Mouse (Mus musculus) midbrain, embryonic 12.5 days (tissue): ENCODE results near the gene Prkcd. TPM values are rescaled to one million over a fixed set of nuclear protein-coding genes. Genes with fewer than 3 reads are reported as not detected.

Experiments
- ATAC-seq: fragments of 200-750 bp; cut with Nextera tagmentation; 2 replicates; pipeline ENCODE4 v1.8.0; 2017; ENCODE audit warnings: low read depth, moderate TSS enrichment, moderate library complexity; ENCODE audit not compliant: low FRiP score
- H3K27ac ChIP-seq: fragments of 300-500 bp; sonication (generic); replicated peaks from 2 replicates; pipeline ENCODE4 v1.5.1; 2016; ENCODE audit warnings: mild to moderate bottlenecking
- H3K27me3 ChIP-seq: fragments of 300-500 bp; sonication (generic); 2 replicates; pipeline ENCODE4 v1.6.1; 2016; ENCODE audit warnings: mild to moderate bottlenecking
- H3K36me3 ChIP-seq: fragments of 300-500 bp; sonication (generic); 2 replicates; pipeline ENCODE4 v1.6.1; 2016
- H3K4me1 ChIP-seq: fragments of 300-500 bp; sonication (generic); 2 replicates; pipeline ENCODE4 v1.6.1; 2016
- H3K4me2 ChIP-seq: fragments of 300-500 bp; sonication (generic); replicated peaks from 2 replicates; pipeline ENCODE4 v1.6.1; 2016; ENCODE audit warnings: mild to moderate bottlenecking, moderate library complexity
- H3K4me3 ChIP-seq: fragments of 300-500 bp; sonication (generic); 2 replicates; pipeline ENCODE4 v1.5.1; 2016; ENCODE audit warnings: mild to moderate bottlenecking
- H3K9ac ChIP-seq: fragments of 300-500 bp; sonication (generic); replicated peaks from 2 replicates; pipeline ENCODE4 v1.6.1; 2016; ENCODE audit warnings: mild to moderate bottlenecking, moderate library complexity
- H3K9me3 ChIP-seq: fragments of 300-500 bp; sonication (generic); 2 replicates; pipeline ENCODE4 v1.6.1; 2016; ENCODE audit warnings: mild to moderate bottlenecking
- WGBS: fragments of 180-500 bp; shearing (Covaris S2); methylation state at CpG from one replicate; pipeline ENCODE4 v1.1.7; 2016; 5-methylcytosine and 5-hydroxymethylcytosine counted together
- polyA plus RNA-seq: library from polyadenylated mRNA; unstranded; fragments of >200 nt; fragmentation: Nextera tagmentation; extraction: Ambion mirVana; gene quantifications from 2 replicates; pipeline ENCODE4 v1.2.1, GENCODE M21; 2016

Prkcd gene
- polyA plus RNA-seq, 1 experiment from 2014 or later = 26.9 TPM

GRCm38 (mm10) chr14:30649745-30650144 is 23.7 kb upstream of the Prkcd start:
- Histone ChIP-seq H3K4me2 (no peak overlapping the region), H3K4me1 (peaks cover 2% of the 10 kb centered on the region), H3K9me3 (no peaks in the 10 kb centered on the region), H3K9ac (no peak overlapping the region), H3K4me3 (no peak overlapping the region), H3K36me3 (no peaks in the 10 kb centered on the region), H3K27me3 (no peaks in the 10 kb centered on the region; the same call in 1 of the 2 replicates), H3K27ac (no peak overlapping the region)
- WGBS = 77% methylated on average over 8 of the region's 8 CpGs
- no peak for ATAC-seq

DNA sequence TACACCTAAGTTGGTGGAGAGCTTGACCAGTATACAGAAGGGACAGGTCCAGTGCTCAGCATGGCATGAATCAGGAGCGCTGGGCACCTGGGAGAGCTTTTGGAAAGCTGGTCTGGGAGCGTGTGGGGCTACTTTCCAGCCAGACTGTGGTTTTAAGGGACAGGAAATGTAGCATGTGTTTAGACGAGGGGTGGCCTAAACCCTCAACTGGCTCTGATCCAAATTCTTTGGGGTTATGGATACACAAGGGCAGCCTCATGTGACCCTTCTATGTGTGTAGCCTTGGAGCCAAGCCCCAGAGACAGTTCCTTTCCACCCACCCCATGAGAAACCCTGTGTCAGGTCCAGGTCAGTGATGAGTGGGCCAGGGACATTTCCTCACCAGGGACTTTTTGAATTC is 22.5 kb upstream of the Prkcd start:
- Histone ChIP-seq H3K4me1 (no peaks in the 10 kb centered on the region), H3K27ac (no peak overlapping the region), H3K36me3 (no peaks in the 10 kb centered on the region), H3K27me3 (no peaks in the 10 kb centered on the region; the same call in 1 of the 2 replicates), H3K4me2 (no peak overlapping the region), H3K4me3 (no peak overlapping the region), H3K9ac (no peak overlapping the region), H3K9me3 (no peaks in the 10 kb centered on the region)
- 72% methylated on average over 3 of the region's 3 CpGs for WGBS
- no peak for ATAC-seq

- ATAC-seq = no peak
- Histone ChIP-seq H3K9ac (no peak overlapping the region), H3K4me3 (no peak overlapping the region), H3K36me3 (no peaks in the 10 kb centered on the region), H3K9me3 (no peaks in the 10 kb centered on the region), H3K27ac (no peak overlapping the region), H3K4me2 (no peak overlapping the region), H3K27me3 (no peaks in the 10 kb centered on the region), H3K4me1 (no peaks in the 10 kb centered on the region)
- 82% methylated on average over 1 of the region's 1 CpGs for WGBS
Measured at GRCm38 (mm10) chr14:30646486-30646885, 20.5 kb upstream of the Prkcd start.

DNA sequence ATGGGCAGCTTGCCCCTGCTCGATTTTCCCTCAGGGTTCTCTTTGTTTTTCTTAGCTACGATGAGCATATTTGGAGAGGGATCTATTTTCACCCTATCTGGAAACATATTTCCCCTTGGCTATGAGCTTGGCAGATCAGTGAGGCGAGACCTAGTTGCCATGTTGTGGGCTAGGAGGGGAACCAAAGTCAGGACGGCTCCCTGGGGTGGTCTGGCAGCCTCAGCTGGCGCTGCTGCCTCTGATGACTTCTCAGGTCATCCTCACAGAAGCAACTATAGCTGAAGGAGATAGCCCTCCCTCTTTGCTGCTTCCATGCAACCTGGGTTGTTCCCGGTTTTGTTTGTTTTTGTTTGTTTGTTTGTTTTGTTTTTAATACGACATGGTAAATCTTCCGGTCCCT is 19.1 kb upstream of the Prkcd start:
- ATAC-seq = no peak
- Histone ChIP-seq H3K4me2 (no peak overlapping the region), H3K9ac (no peak overlapping the region), H3K4me3 (no peak overlapping the region), H3K4me1 (no peaks in the 10 kb centered on the region), H3K9me3 (no peaks in the 10 kb centered on the region), H3K27me3 (no peaks in the 10 kb centered on the region), H3K27ac (no peak overlapping the region), H3K36me3 (no peaks in the 10 kb centered on the region)
- whole genome bisulfite sequencing = 69% methylated on average over 8 of the region's 8 CpGs

GRCm38 (mm10) chr14:30644026-30644425 is 18.0 kb upstream of the Prkcd start:
- H3K9ac ChIP-seq = no peak overlapping the region
- H3K4me2 ChIP-seq = no peak overlapping the region
- H3K4me3 ChIP-seq = no peak overlapping the region
- H3K9me3 ChIP-seq = no peaks in the 10 kb centered on the region
- no peaks in the 10 kb centered on the region for H3K4me1 ChIP-seq
- WGBS = 97% methylated on average over 2 of the region's 2 CpGs
- no peaks in the 10 kb centered on the region for H3K27me3 ChIP-seq
- H3K27ac ChIP-seq = no peak overlapping the region
- no peak for ATAC-seq
- no peaks in the 10 kb centered on the region for H3K36me3 ChIP-seq

- Histone ChIP-seq H3K4me3 (no peak overlapping the region), H3K4me2 (no peak overlapping the region), H3K9ac (no peak overlapping the region), H3K36me3 (no peaks in the 10 kb centered on the region), H3K27ac (no peak overlapping the region), H3K4me1 (no peaks in the 10 kb centered on the region), H3K27me3 (no peaks in the 10 kb centered on the region; the same call in 1 of the 2 replicates), H3K9me3 (no peaks in the 10 kb centered on the region)
- 72% methylated on average over 2 of the region's 2 CpGs for whole genome bisulfite sequencing
- no peak for ATAC-seq
Measured at GRCm38 (mm10) chr14:30641748-30642147, 15.7 kb upstream of the Prkcd start.

- WGBS = 82% methylated on average over 4 of the region's 4 CpGs
- no peak overlapping the region for H3K27ac ChIP-seq
- H3K9ac ChIP-seq = no peak overlapping the region
Measured at GRCm38 (mm10) chr14:30638686-30639085, 12.7 kb upstream of the Prkcd start.

DNA sequence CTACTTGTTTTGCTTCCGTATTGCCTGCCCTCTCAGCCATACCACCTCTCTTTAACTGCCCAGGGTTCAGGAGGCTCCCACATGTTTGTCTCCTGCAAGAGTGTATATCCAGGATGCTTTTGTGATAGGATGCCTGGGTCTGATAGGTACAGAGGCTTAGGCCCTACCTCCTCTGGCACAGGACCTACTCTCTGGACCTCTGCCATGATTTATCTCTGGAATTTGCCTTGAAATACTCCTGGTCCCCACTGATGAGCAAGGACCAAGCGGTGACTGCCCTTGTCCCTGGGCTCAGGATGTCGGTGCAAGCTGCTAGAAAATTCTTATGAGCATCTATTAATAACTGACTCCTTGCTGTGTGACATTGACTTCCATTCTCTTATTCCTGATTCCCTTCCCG is 12.0 kb upstream of the Prkcd start:
- ATAC-seq = no peak
- H3K27ac ChIP-seq = no peak overlapping the region
- no peaks in the 10 kb centered on the region for H3K36me3 ChIP-seq
- H3K4me3 ChIP-seq = no peak overlapping the region
- WGBS = 95% methylated on average over 4 of the region's 4 CpGs
- no peak overlapping the region for H3K9ac ChIP-seq
- H3K4me2 ChIP-seq = no peak overlapping the region
- no peaks in the 10 kb centered on the region for H3K9me3 ChIP-seq
- no peaks in the 10 kb centered on the region for H3K4me1 ChIP-seq
- no peaks in the 10 kb centered on the region; the same call in 1 of the 2 replicates for H3K27me3 ChIP-seq

More at GRCm38 (mm10) chr14:30638686-30639085, 12.7 kb upstream of the Prkcd start:
- H3K4me1 ChIP-seq = no peaks in the 10 kb centered on the region
- H3K4me3 ChIP-seq = no peak overlapping the region
- no peaks in the 10 kb centered on the region for H3K36me3 ChIP-seq
- no peak overlapping the region for H3K4me2 ChIP-seq
- no peak for ATAC-seq
- no peaks in the 10 kb centered on the region for H3K9me3 ChIP-seq
- no peaks in the 10 kb centered on the region; the same call in 1 of the 2 replicates for H3K27me3 ChIP-seq

GRCm38 (mm10) chr14:30637087-30637486 is 11.1 kb upstream of the Prkcd start:
- no peak overlapping the region for H3K27ac ChIP-seq
- H3K9me3 ChIP-seq = no peaks in the 10 kb centered on the region
- WGBS = 76% methylated on average over 2 of the region's 2 CpGs
- H3K4me1 ChIP-seq = no peaks in the 10 kb centered on the region
- H3K9ac ChIP-seq = no peak overlapping the region
- no peak overlapping the region for H3K4me2 ChIP-seq
- H3K27me3 ChIP-seq = peaks cover 2% of the 10 kb centered on the region
- ATAC-seq = no peak
- no peaks in the 10 kb centered on the region for H3K36me3 ChIP-seq
- no peak overlapping the region for H3K4me3 ChIP-seq

GRCm38 (mm10) chr14:30636499-30636898 is 10.5 kb upstream of the Prkcd start:
- Histone ChIP-seq H3K4me2 (no peak overlapping the region), H3K4me1 (no peaks in the 10 kb centered on the region)
- WGBS = 85% methylated on average over 9 of the region's 9 CpGs

DNA sequence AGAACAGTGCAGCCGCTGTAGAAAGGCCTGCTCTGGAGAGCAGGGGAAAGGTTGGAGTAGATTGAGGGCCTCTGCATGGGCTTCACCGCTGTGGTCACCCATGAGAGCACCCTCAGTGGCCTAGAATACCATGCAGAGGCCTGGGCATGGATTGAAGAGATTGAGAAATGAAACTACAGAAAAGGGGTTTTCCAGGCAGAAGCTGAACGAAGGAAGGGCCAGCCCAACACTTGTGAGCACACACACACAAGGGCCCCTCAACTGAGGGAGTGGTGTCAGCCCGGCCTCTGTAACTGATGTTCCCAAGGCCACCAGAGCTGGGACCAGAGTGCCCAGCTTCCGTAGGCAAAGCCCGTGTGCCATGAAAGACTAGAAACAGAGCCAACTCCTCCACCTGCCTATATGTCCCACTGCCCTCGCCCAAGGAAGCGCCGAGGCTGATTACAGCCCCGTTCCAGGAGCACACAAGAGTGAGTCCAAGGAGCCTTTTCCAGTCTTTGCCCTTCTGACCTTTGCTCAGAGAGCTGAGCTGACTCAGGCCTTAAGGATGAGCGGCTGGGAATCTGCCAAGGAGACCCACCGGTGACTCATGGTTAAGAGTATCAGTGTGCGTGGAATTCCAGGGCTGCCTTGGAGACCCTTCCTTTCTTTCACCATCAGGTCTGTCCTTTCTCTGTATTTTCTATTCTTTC is 9.4 kb upstream of the Prkcd start:
- H3K4me3 ChIP-seq = no peak overlapping the region
- no peak for ATAC-seq
- H3K4me2 ChIP-seq = no peak overlapping the region
- H3K27ac ChIP-seq = no peak overlapping the region
- WGBS = 82% methylated on average over 13 of the region's 13 CpGs
- no peaks in the 10 kb centered on the region for H3K4me1 ChIP-seq
- H3K36me3 ChIP-seq = no peaks in the 10 kb centered on the region
- no peaks in the 10 kb centered on the region for H3K9me3 ChIP-seq
- no peak overlapping the region for H3K9ac ChIP-seq
- H3K27me3 ChIP-seq = peaks cover 3% of the 10 kb centered on the region

More at GRCm38 (mm10) chr14:30636499-30636898, 10.5 kb upstream of the Prkcd start:
- H3K4me3 ChIP-seq = no peak overlapping the region
- H3K27ac ChIP-seq = no peak overlapping the region
- peaks cover 2% of the 10 kb centered on the region for H3K27me3 ChIP-seq
- no peak overlapping the region for H3K9ac ChIP-seq
- H3K36me3 ChIP-seq = no peaks in the 10 kb centered on the region
- ATAC-seq = no peak
- H3K9me3 ChIP-seq = no peaks in the 10 kb centered on the region

DNA sequence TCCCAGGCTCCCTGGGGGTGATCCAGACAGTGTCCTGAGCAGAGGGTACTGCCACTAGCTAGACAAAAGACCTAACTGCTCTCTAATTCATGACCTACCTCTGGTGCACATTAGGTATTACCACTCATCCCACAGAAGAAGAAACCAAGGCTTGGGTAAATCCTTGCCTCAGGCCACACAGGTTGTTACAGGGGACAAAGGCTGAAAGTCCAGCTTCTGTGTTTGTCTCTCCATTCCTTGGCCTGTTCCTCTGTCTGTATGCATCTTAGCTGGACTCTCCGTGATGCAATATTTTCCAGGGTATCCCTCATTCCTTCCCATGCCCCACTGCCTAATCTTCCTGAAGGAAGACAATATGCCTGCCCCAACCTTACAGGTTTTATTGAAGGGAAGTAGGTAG is 8.4 kb upstream of the Prkcd start:
- WGBS = 83% methylated on average over 1 of the region's 1 CpGs
- Histone ChIP-seq H3K27ac (no peak overlapping the region), H3K4me1 (no peaks in the 10 kb centered on the region), H3K27me3 (peaks cover 6% of the 10 kb centered on the region), H3K9me3 (no peaks in the 10 kb centered on the region), H3K36me3 (no peaks in the 10 kb centered on the region), H3K9ac (no peak overlapping the region), H3K4me3 (no peak overlapping the region), H3K4me2 (no peak overlapping the region)
- ATAC-seq = no peak

DNA sequence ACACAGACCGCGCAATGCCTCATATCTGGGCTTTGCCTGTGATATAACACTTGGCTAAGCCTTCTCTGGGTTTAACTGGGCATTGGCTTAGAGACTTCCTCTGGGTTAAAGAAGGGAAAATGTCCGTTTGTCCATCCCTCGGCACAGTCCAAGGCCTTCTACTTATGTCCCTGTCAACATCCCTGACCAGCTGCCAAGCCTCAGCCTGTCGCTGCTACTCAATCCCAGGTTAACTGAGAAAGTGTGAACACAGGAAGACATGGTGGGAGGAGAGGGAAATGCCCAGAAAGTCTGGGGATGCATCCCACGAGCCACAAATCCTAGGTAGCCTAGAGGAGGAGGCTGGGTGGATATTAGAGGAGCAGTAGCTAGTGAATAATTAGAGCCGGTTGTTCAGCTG is 7.7 kb upstream of the Prkcd start:
- WGBS = 77% methylated on average over 7 of the region's 7 CpGs
- H3K4me1 ChIP-seq = no peaks in the 10 kb centered on the region
- no peaks in the 10 kb centered on the region for H3K9me3 ChIP-seq
- H3K27ac ChIP-seq = no peak overlapping the region
- H3K4me3 ChIP-seq = no peak overlapping the region
- no peak overlapping the region for H3K4me2 ChIP-seq
- no peaks in the 10 kb centered on the region for H3K36me3 ChIP-seq
- no peak overlapping the region for H3K9ac ChIP-seq
- no peak for ATAC-seq
- peaks cover 13% of the 10 kb centered on the region for H3K27me3 ChIP-seq
